Mouse (Mus musculus): ENCODE results near the gene Ahcyl2. TPM values are rescaled to one million over a fixed set of nuclear protein-coding genes. Genes with fewer than 3 reads are reported as not detected.

The Ahcyl2 gene
- 11.8 and 17.1 TPM in 2 replicates for polyA plus RNA-seq (2015; fragmentation: Nextera tagmentation; extraction: Ambion mirVana)

DNA sequence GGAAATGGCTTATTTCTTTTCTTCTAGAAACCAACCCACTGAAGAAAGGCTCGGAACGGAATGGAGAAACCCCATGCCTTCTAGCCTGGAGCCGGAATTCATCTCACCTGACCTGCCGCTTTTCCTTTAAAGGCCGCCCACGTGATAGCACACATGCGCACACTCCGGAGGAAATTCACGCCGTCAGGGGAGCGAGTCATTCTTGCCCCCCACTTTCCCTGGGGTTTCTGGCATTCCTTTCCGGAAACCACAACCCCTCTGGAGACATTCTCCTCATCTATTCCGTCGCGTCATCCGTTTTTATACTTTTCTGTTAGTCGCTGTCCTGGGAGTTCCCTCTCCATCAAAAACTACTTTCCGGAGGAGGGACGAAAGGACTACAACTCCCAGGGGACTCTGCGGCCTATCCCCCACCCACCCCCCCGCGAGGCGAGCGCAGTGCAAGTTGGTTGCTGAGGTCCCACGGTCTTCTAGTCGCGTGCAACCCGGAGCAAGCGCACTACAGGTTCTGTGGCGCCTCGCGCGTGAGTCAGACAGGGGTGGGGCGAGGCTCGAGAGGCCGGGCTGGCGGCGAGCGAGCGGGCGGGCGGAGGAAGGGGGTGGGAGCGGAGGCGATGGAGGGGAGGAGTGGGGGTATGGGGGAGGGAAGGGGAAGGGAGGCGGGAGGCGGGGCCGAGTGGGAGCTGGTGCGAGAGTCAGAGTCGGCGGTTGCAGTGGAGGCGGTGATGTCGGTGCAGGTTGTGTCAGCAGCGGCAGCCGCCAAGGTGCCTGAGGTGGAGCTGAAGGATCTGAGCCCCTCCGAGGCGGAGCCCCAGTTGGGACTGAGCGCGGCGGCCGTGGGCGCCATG lies at the start of gene Ahcyl2:
Ahcyl2 (plus strand) TSS at position 199 of the 848 bp plus-strand sequence.
- Histone ChIP-seq H3K9ac (replicated peaks; ENCODE audit: low read depth) (peak within 1 kb of the TSS; percentile 50), H3K36me3 (ENCODE audit: insufficient read depth, low read length) (no peaks in the 10 kb centered on the region), H3K4me2 (replicated peaks; ENCODE audit: low read depth, low read length) (peak within 1 kb of the TSS; percentile 64), H3K4me3 (ENCODE audit: low read depth, low read length) (peak within 1 kb of the TSS; percentile 71), H3K9me3 (ENCODE audit: low read length) (no peaks in the 10 kb centered on the region), H3K27ac (ENCODE audit: low read length) (peak within 1 kb of the TSS; percentile 73), H3K27me3 (replicated peaks; ENCODE audit: insufficient read depth, low read length) (no peaks in the 10 kb centered on the region), H3K4me1 (ENCODE audit: insufficient read depth, low read depth, low read length) (no peaks in the 10 kb centered on the region)
- under 1% methylated on average over 33 of the region's 61 CpGs for WGBS
- peak; percentile 99 for DNase-seq (ENCODE audit: low spot score)
- ATAC-seq = peak; percentile 99
- TF ChIP-seq EP300 (IDR thresholded peaks at IDR 0.05) = no peak
- TF ChIP-seq CTCF (IDR thresholded peaks at IDR 0.05) = no peak

DNA sequence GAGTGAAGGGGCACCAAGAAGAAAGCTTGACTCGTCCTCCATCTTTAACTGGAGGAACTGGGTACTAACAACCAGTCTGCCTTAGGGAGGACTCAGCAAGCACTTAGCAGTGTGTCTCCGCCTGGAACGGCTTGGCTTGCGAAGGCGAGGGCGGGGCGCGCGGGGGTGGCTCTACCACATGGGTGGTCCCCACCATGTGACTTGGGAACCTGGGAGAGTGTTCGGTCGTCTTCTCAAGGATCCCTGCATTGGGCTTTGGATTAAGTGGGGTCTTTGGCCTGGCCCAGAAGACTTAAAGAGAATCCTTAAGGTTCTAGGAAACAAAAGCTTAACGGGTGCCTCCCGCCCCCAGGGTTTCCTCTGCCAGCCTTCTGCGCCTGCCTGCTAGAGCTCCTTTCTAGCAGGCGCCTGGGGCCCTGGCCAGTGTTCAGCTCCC lies 48.9 kb upstream of the Ahcyl2 start:
- WGBS = 4% methylated on average over 14 of the region's 15 CpGs
- no peaks in the 10 kb centered on the region for H3K36me3 ChIP-seq (ENCODE audit: insufficient read depth, low read length)
- peak overlapping the region; percentile 34 for H3K4me3 ChIP-seq (ENCODE audit: low read depth, low read length)
- H3K27me3 ChIP-seq (replicated peaks; ENCODE audit: insufficient read depth, low read length) = peaks cover 3% of the 10 kb centered on the region; the same call in 1 of the 2 replicates
- no peaks in the 10 kb centered on the region; the same call in 1 of the 2 replicates for H3K4me1 ChIP-seq (ENCODE audit: insufficient read depth, low read depth, low read length)
- peak overlapping the region; percentile 60 for H3K4me2 ChIP-seq (replicated peaks; ENCODE audit: low read depth, low read length)
- no peak overlapping the region for H3K27ac ChIP-seq (ENCODE audit: low read length)
- ATAC-seq (peak; percentile 61), DNase-seq (ENCODE audit: low spot score) (peak; percentile 43)
- H3K9me3 ChIP-seq (ENCODE audit: low read length) = no peaks in the 10 kb centered on the region
- TF ChIP-seq EP300 (IDR thresholded peaks at IDR 0.05) = no peak
- TF ChIP-seq CTCF (IDR thresholded peaks at IDR 0.05) = no peak
- no peak overlapping the region for H3K9ac ChIP-seq (replicated peaks; ENCODE audit: low read depth)

DNA sequence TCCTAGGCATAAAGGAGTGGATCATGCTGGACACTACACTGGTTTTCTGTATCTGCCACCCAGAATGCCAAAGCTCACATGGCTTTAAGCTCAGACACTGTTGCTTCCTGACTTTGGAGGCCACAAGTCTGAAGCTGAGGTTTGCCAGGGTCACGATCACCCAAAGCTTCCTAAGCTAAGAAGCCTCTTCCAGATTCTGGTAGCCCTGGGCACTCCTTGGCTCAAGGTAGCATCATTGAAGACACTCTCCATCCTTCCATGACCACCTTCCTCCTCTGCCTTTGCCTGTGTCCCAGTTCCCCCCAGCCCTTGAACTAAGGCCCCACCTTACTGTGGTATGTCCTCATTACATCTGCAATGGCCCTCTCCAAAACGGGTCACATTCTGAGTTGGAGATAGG lies 45.9 kb upstream of the Ahcyl2 start:
- no peak overlapping the region for H3K4me3 ChIP-seq (ENCODE audit: low read depth, low read length)
- H3K36me3 ChIP-seq (ENCODE audit: insufficient read depth, low read length) = no peaks in the 10 kb centered on the region
- no peaks in the 10 kb centered on the region for H3K9me3 ChIP-seq (ENCODE audit: low read length)
- TF ChIP-seq EP300 (IDR thresholded peaks at IDR 0.05) (no peak), CTCF (IDR thresholded peaks at IDR 0.05) (no peak)
- ATAC-seq (no peak), DNase-seq (ENCODE audit: low spot score) (no peak)
- peaks cover 3% of the 10 kb centered on the region; the same call in 1 of the 2 replicates for H3K27me3 ChIP-seq (replicated peaks; ENCODE audit: insufficient read depth, low read length)
- H3K4me2 ChIP-seq (replicated peaks; ENCODE audit: low read depth, low read length) = no peak overlapping the region
- 52% methylated on average over 2 of the region's 2 CpGs for WGBS
- H3K9ac ChIP-seq (replicated peaks; ENCODE audit: low read depth) = no peak overlapping the region
- H3K4me1 ChIP-seq (ENCODE audit: insufficient read depth, low read depth, low read length) = no peaks in the 10 kb centered on the region; the same call in 1 of the 2 replicates
- no peak overlapping the region for H3K27ac ChIP-seq (ENCODE audit: low read length)

DNA sequence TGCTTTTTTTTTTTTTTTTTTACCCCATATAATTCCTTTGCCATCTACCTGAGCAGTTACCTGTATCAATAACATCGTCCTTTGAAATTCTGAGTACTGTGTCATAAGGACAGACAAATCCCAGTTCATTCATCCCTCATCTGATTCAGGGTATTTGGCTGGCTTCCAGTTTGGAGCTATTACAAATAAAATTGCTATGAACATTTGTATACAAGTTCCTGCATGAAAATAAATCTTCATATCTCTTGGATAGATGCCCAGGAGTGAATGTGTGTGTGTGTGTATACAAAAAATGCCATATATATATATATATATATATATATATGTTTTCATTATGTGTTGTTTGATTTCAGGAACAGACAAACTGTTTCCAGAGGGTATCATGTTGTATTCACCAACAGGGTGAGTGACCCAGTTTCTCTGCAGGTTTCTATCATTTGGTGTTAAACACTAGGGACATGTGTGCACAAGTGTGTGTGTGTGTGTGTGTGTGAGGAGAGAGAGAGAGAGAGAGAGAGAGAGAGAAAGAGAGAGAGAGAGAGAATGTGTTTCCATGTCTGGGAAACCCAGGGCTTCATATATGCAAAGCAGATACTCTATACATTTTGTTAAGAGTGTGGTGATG lies 41.1 kb upstream of the Ahcyl2 start:
- no peak overlapping the region for H3K4me2 ChIP-seq (replicated peaks; ENCODE audit: low read depth, low read length)
- H3K4me3 ChIP-seq (ENCODE audit: low read depth, low read length) = no peak overlapping the region
- DNase-seq (ENCODE audit: low spot score) (peak; percentile 51), ATAC-seq (no peak)
- WGBS = 27% methylated on average over 1 of the region's 1 CpGs
- no peak for TF ChIP-seq CTCF (IDR thresholded peaks at IDR 0.05)
- TF ChIP-seq EP300 (IDR thresholded peaks at IDR 0.05) = no peak
- no peaks in the 10 kb centered on the region for H3K27me3 ChIP-seq (replicated peaks; ENCODE audit: insufficient read depth, low read length)
- H3K9me3 ChIP-seq (ENCODE audit: low read length) = no peaks in the 10 kb centered on the region
- no peaks in the 10 kb centered on the region for H3K36me3 ChIP-seq (ENCODE audit: insufficient read depth, low read length)
- no peaks in the 10 kb centered on the region for H3K4me1 ChIP-seq (ENCODE audit: insufficient read depth, low read depth, low read length)
- no peak overlapping the region for H3K9ac ChIP-seq (replicated peaks; ENCODE audit: low read depth)
- no peak overlapping the region for H3K27ac ChIP-seq (ENCODE audit: low read length)

DNA sequence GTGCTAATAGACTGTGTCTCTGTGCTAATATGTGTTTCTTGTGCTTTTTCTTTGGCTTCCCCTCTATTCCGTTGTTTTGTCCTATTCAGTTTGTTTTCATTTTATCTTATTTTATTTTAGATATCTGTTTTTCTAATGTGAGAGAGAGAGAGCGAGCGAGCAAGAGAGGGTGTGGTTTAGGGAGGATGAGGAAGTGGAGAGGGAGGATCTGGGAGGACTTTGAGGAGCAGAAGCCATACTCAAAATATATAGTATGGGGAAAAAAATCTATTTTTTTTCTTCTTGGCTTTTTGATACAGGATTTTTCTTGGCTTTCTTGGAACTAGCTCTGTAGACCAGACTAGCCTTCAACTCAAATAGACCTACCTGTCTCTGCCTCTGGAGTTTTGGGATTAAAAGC lies 39.8 kb upstream of the Ahcyl2 start:
- TF ChIP-seq EP300 (IDR thresholded peaks at IDR 0.05) (no peak), CTCF (IDR thresholded peaks at IDR 0.05) (no peak)
- Histone ChIP-seq H3K4me2 (replicated peaks; ENCODE audit: low read depth, low read length) (no peak overlapping the region), H3K27ac (ENCODE audit: low read length) (no peak overlapping the region), H3K9me3 (ENCODE audit: low read length) (no peaks in the 10 kb centered on the region), H3K4me1 (ENCODE audit: insufficient read depth, low read depth, low read length) (no peaks in the 10 kb centered on the region), H3K9ac (replicated peaks; ENCODE audit: low read depth) (no peak overlapping the region), H3K36me3 (ENCODE audit: insufficient read depth, low read length) (no peaks in the 10 kb centered on the region), H3K4me3 (ENCODE audit: low read depth, low read length) (no peak overlapping the region), H3K27me3 (replicated peaks; ENCODE audit: insufficient read depth, low read length) (no peaks in the 10 kb centered on the region)
- ATAC-seq = no peak
- DNase-seq (ENCODE audit: low spot score) = no peak
- 68% methylated on average over 3 of the region's 3 CpGs for WGBS

DNA sequence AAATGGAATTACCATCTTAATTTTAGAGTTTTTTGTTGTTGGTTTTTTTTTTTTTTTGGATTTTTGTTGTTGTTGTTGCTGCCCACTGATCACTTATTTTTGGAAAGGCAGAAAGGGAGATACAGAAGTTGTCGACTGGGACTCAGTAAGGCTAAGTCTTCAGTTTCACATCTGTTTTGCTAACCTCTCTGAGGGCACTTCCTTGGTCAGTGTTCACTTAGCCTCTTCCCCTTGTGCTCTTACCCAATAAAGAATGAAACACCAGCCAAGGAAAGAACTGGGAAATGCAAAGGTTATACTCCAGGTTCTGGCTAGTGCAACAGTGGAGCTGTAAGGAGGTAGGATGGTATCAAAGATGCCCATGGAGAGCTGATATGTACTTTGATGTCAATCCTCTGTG lies 38.3 kb upstream of the Ahcyl2 start:
- H3K9me3 ChIP-seq (ENCODE audit: low read length) = no peaks in the 10 kb centered on the region
- 60% methylated on average over 1 of the region's 1 CpGs for WGBS
- no peak for TF ChIP-seq CTCF (IDR thresholded peaks at IDR 0.05)
- TF ChIP-seq EP300 (IDR thresholded peaks at IDR 0.05) = no peak
- no peaks in the 10 kb centered on the region for H3K36me3 ChIP-seq (ENCODE audit: insufficient read depth, low read length)
- DNase-seq (ENCODE audit: low spot score) = no peak
- no peak overlapping the region for H3K4me3 ChIP-seq (ENCODE audit: low read depth, low read length)
- H3K27ac ChIP-seq (ENCODE audit: low read length) = no peak overlapping the region
- H3K4me2 ChIP-seq (replicated peaks; ENCODE audit: low read depth, low read length) = no peak overlapping the region
- no peaks in the 10 kb centered on the region for H3K27me3 ChIP-seq (replicated peaks; ENCODE audit: insufficient read depth, low read length)
- no peaks in the 10 kb centered on the region for H3K4me1 ChIP-seq (ENCODE audit: insufficient read depth, low read depth, low read length)
- H3K9ac ChIP-seq (replicated peaks; ENCODE audit: low read depth) = no peak overlapping the region
- ATAC-seq = no peak

Measured in lung, postnatal 0 days (tissue).